Mouse (Mus musculus): ENCODE measurements around the gene Agbl3. TPM values are rescaled to one million over a fixed set of nuclear protein-coding genes. Genes with fewer than 3 reads are reported as not detected.

The Agbl3 gene
- polyA plus RNA-seq, 1 experiment from 2014 or later, result 8.7 TPM

- Histone ChIP-seq H3K4me1 (replicated peaks) (no peaks in the 10 kb centered on the region), H3K9me3 (no peaks in the 10 kb centered on the region), H3K27me3 (no peaks in the 10 kb centered on the region), H3K4me3 (replicated peaks) (no peak overlapping the region), H3K36me3 (no peaks in the 10 kb centered on the region), H3K9ac (replicated peaks) (no peak overlapping the region), H3K4me2 (replicated peaks) (no peak overlapping the region), H3K27ac (no peak overlapping the region)
- ATAC-seq, result no peak
- WGBS, result 80% methylated on average over 2 of the region's 2 CpGs
Observed at GRCm38 (mm10) chr6:34805582-34805981, 25.4 kb downstream of the Agbl3 start.

- H3K27ac ChIP-seq, result no peak overlapping the region
- no peak for ATAC-seq
- H3K4me2 ChIP-seq (replicated peaks), result no peak overlapping the region
- H3K36me3 ChIP-seq, result no peaks in the 10 kb centered on the region
- no peaks in the 10 kb centered on the region for H3K27me3 ChIP-seq
- no peak overlapping the region for H3K9ac ChIP-seq (replicated peaks)
- no peaks in the 10 kb centered on the region for H3K9me3 ChIP-seq
- WGBS, result 89% methylated on average over 4 of the region's 4 CpGs
- no peak overlapping the region for H3K4me3 ChIP-seq (replicated peaks)
- H3K4me1 ChIP-seq (replicated peaks), result no peaks in the 10 kb centered on the region
Observed at GRCm38 (mm10) chr6:34810651-34811050, 30.4 kb downstream of the Agbl3 start.

- H3K4me1 ChIP-seq (replicated peaks), result no peaks in the 10 kb centered on the region
- no peak for ATAC-seq
Observed at GRCm38 (mm10) chr6:34824406-34824805, 44.2 kb downstream of the Agbl3 start.

GRCm38 (mm10) chr6:34832352-34832751 lies 52.1 kb downstream of the Agbl3 start:
- Histone ChIP-seq H3K4me1 (replicated peaks) (no peaks in the 10 kb centered on the region), H3K9ac (replicated peaks) (no peak overlapping the region), H3K27me3 (no peaks in the 10 kb centered on the region), H3K4me2 (replicated peaks) (no peak overlapping the region), H3K36me3 (no peaks in the 10 kb centered on the region), H3K27ac (no peak overlapping the region), H3K9me3 (no peaks in the 10 kb centered on the region), H3K4me3 (replicated peaks) (no peak overlapping the region)
- 96% methylated on average over 5 of the region's 5 CpGs for WGBS
- ATAC-seq, result no peak

More at GRCm38 (mm10) chr6:34824406-34824805, 44.2 kb downstream of the Agbl3 start:
- Histone ChIP-seq H3K9ac (replicated peaks) (no peak overlapping the region), H3K9me3 (no peaks in the 10 kb centered on the region), H3K27me3 (no peaks in the 10 kb centered on the region), H3K4me2 (replicated peaks) (no peak overlapping the region), H3K36me3 (no peaks in the 10 kb centered on the region), H3K4me3 (replicated peaks) (no peak overlapping the region), H3K27ac (no peak overlapping the region)

GRCm38 (mm10) chr6:34861546-34862053 lies 81.4 kb downstream of the Agbl3 start:
- H3K4me1 ChIP-seq (replicated peaks), result peaks cover under 1% of the 10 kb centered on the region; the same call in 1 of the 2 replicates
- WGBS, result 94% methylated on average over 11 of the region's 11 CpGs
- no peaks in the 10 kb centered on the region for H3K36me3 ChIP-seq
- no peak overlapping the region for H3K4me2 ChIP-seq (replicated peaks)
- ATAC-seq, result no peak
- H3K27ac ChIP-seq, result no peak overlapping the region
- no peak overlapping the region for H3K9ac ChIP-seq (replicated peaks)
- no peak overlapping the region for H3K4me3 ChIP-seq (replicated peaks)
- H3K27me3 ChIP-seq, result no peaks in the 10 kb centered on the region
- no peaks in the 10 kb centered on the region for H3K9me3 ChIP-seq

- Histone ChIP-seq H3K4me2 (replicated peaks) (no peak overlapping the region), H3K36me3 (no peaks in the 10 kb centered on the region), H3K4me1 (replicated peaks) (peaks cover 8% of the 10 kb centered on the region; the same call in 1 of the 2 replicates), H3K27ac (no peak overlapping the region), H3K27me3 (no peaks in the 10 kb centered on the region), H3K9ac (replicated peaks) (no peak overlapping the region), H3K4me3 (replicated peaks) (no peak overlapping the region), H3K9me3 (no peaks in the 10 kb centered on the region)
- WGBS, result 93% methylated on average over 6 of the region's 6 CpGs
- ATAC-seq, result no peak
Observed at GRCm38 (mm10) chr6:34862381-34862780, 82.1 kb downstream of the Agbl3 start.

GRCm38 (mm10) chr6:34862791-34863403 lies 82.7 kb downstream of the Agbl3 start, which contains the start of gene Tmem140:
TSS of gene Tmem140 (plus strand) at chr6:34863146.
- H3K9ac ChIP-seq (replicated peaks), result no peak within 1 kb of the TSS
- H3K9me3 ChIP-seq, result no peaks in the 10 kb centered on the region
- H3K36me3 ChIP-seq, result no peaks in the 10 kb centered on the region
- ATAC-seq, result no peak
- no peak within 1 kb of the TSS for H3K4me3 ChIP-seq (replicated peaks)
- peaks cover 8% of the 10 kb centered on the region; the same call in 1 of the 2 replicates for H3K4me1 ChIP-seq (replicated peaks)
- no peak within 1 kb of the TSS for H3K27ac ChIP-seq
- no peaks in the 10 kb centered on the region for H3K27me3 ChIP-seq
- H3K4me2 ChIP-seq (replicated peaks), result no peak within 1 kb of the TSS
- 71% methylated on average over 11 of the region's 11 CpGs for WGBS

- Histone ChIP-seq H3K27ac (no peak overlapping the region), H3K4me2 (replicated peaks) (no peak overlapping the region), H3K9me3 (no peaks in the 10 kb centered on the region), H3K27me3 (no peaks in the 10 kb centered on the region), H3K9ac (replicated peaks) (no peak overlapping the region), H3K4me3 (replicated peaks) (no peak overlapping the region), H3K4me1 (replicated peaks) (peaks cover 8% of the 10 kb centered on the region; the same call in 1 of the 2 replicates), H3K36me3 (no peaks in the 10 kb centered on the region)
- 75% methylated on average over 9 of the region's 9 CpGs for WGBS
- ATAC-seq, result no peak
Observed at GRCm38 (mm10) chr6:34863786-34864514, 83.7 kb downstream of the Agbl3 start.

- WGBS, result 78% methylated on average over 5 of the region's 5 CpGs
- no peak overlapping the region for H3K9ac ChIP-seq (replicated peaks)
- no peak overlapping the region for H3K4me2 ChIP-seq (replicated peaks)
- no peak overlapping the region for H3K27ac ChIP-seq
- H3K36me3 ChIP-seq, result no peaks in the 10 kb centered on the region
- no peaks in the 10 kb centered on the region for H3K27me3 ChIP-seq
- no peak for ATAC-seq
- H3K9me3 ChIP-seq, result no peaks in the 10 kb centered on the region
- peaks cover 8% of the 10 kb centered on the region; the same call in 1 of the 2 replicates for H3K4me1 ChIP-seq (replicated peaks)
- H3K4me3 ChIP-seq (replicated peaks), result no peak overlapping the region
Observed at GRCm38 (mm10) chr6:34865213-34865612, 85.0 kb downstream of the Agbl3 start.

- Histone ChIP-seq H3K27ac (no peak overlapping the region), H3K4me3 (replicated peaks) (no peak overlapping the region), H3K9ac (replicated peaks) (no peak overlapping the region), H3K27me3 (no peaks in the 10 kb centered on the region), H3K9me3 (no peaks in the 10 kb centered on the region), H3K4me1 (replicated peaks) (peaks cover 8% of the 10 kb centered on the region; the same call in 1 of the 2 replicates), H3K36me3 (no peaks in the 10 kb centered on the region), H3K4me2 (replicated peaks) (no peak overlapping the region)
- no peak for ATAC-seq
- 69% methylated on average over 7 of the region's 7 CpGs for WGBS
Observed at GRCm38 (mm10) chr6:34865711-34866593, 85.7 kb downstream of the Agbl3 start.

GRCm38 (mm10) chr6:34866786-34867185 lies 86.6 kb downstream of the Agbl3 start:
- Histone ChIP-seq H3K9ac (replicated peaks) (no peak overlapping the region), H3K9me3 (no peaks in the 10 kb centered on the region), H3K27me3 (no peaks in the 10 kb centered on the region), H3K4me3 (replicated peaks) (no peak overlapping the region), H3K36me3 (no peaks in the 10 kb centered on the region), H3K4me2 (replicated peaks) (no peak overlapping the region), H3K27ac (no peak overlapping the region), H3K4me1 (replicated peaks) (peaks cover 8% of the 10 kb centered on the region; the same call in 1 of the 2 replicates)
- ATAC-seq, result 0 out of 2 replicates have a peak, but pooled peaks have one; percentile 37
- 51% methylated on average over 8 of the region's 8 CpGs for WGBS
